Mouse (Mus musculus) liver, adult 2 months (tissue): ENCODE results near the gene Npat. TPM values are rescaled to one million over a fixed set of nuclear protein-coding genes. Genes with fewer than 3 reads are reported as not detected.

Source experiments
- DNase-seq: peaks from one replicate; pipeline ENCODE4 v3.0.0-alpha.2; 2011; ENCODE audit warnings: low read depth, low spot score; ENCODE audit errors: extremely low read depth
- H3K27ac ChIP-seq: fragments of 200-500 bp; replicated peaks from 2 replicates; pipeline ENCODE4 v1.5.1; 2012; ENCODE audit warnings: low read depth, mild to moderate bottlenecking, control low read depth, inconsistent platforms, low read length; ENCODE audit not compliant: insufficient read depth
- H3K27me3 ChIP-seq: fragments of 200-500 bp; 2 replicates; pipeline ENCODE4 v1.6.1; 2012; ENCODE audit warnings: mild to moderate bottlenecking, moderate library complexity, low read length, inconsistent platforms; ENCODE audit not compliant: control insufficient read depth, insufficient read depth
- H3K36me3 ChIP-seq: fragments of 200-500 bp; 2 replicates; pipeline ENCODE4 v1.6.1; 2012; ENCODE audit warnings: low read length, inconsistent platforms; ENCODE audit not compliant: control insufficient read depth, insufficient read depth
- H3K4me1 ChIP-seq: fragments of 200-500 bp; 2 replicates; pipeline ENCODE4 v1.6.1; 2011; ENCODE audit warnings: low read length; ENCODE audit not compliant: control insufficient read depth, insufficient read depth
- H3K4me3 ChIP-seq: fragments of 200-500 bp; 2 replicates; pipeline ENCODE4 v1.5.1; 2011; ENCODE audit warnings: low read depth, mild to moderate bottlenecking, control low read depth, low read length, moderate library complexity; ENCODE audit not compliant: insufficient read depth
- H3K79me2 ChIP-seq: fragments of 200-500 bp; 2 replicates; pipeline ENCODE4 v1.6.1; 2012; ENCODE audit warnings: inconsistent platforms, mild to moderate bottlenecking, low read length, moderate library complexity; ENCODE audit not compliant: control insufficient read depth, insufficient read depth
- H3K9ac ChIP-seq: fragments of 200-500 bp; 2 replicates; pipeline ENCODE4 v1.6.1; 2012; ENCODE audit warnings: low read depth, mild to moderate bottlenecking, control low read depth, inconsistent platforms, low read length
- CTCF ChIP-seq: fragments of 200-500 bp; IDR thresholded peaks from 2 replicates; pipeline ENCODE4 v1.5.1; 2011; ENCODE audit warnings: low read depth, low read length, control low read depth
- POLR2A ChIP-seq: fragments of 200-500 bp; IDR thresholded peaks from 2 replicates; pipeline ENCODE4 v1.6.1; 2011; ENCODE audit warnings: low read length, control low read depth; ENCODE audit not compliant: insufficient read depth; ENCODE audit errors: extremely low read depth
- WGBS: fragments of 180-500 bp; shearing (Covaris S2); methylation state at CpG from one replicate; pipeline ENCODE4 v1.1.7; 2018; 5-methylcytosine and 5-hydroxymethylcytosine counted together
- polyA plus RNA-seq: library from polyadenylated mRNA; depleted of rRNA; stranded (reverse); fragments of >200 nt; gene quantifications from 2 replicates; pipeline ENCODE4 v1.2.3, GENCODE M21; 2012
- total RNA-seq: library from RNA; depleted of rRNA; stranded (reverse); fragments of >200 nt; gene quantifications from 2 replicates; pipeline ENCODE4 v1.2.3, GENCODE M21; 2014

Gene Npat
- total and polyA plus RNA-seq, 2 experiments: 0.86 to 5.2 TPM

- Histone ChIP-seq H3K4me1 (peaks cover 4% of the 10 kb centered on the region; the same call in 1 of the 2 replicates), H3K27ac (peak overlapping the region; percentile 25), H3K36me3 (no peaks in the 10 kb centered on the region), H3K79me2 (no peaks in the 10 kb centered on the region; the same call in 1 of the 2 replicates), H3K4me3 (peak overlapping the region; percentile 85), H3K27me3 (no peaks in the 10 kb centered on the region), H3K9ac (peak overlapping the region; percentile 81)
- under 1% methylated on average over 33 of the region's 34 CpGs for WGBS
- DNase-seq: peak; percentile 12
- TF ChIP-seq CTCF: no peak
These were observed 604 bp downstream of the Npat start for GRCm38 (mm10) chr9:53537336-53537965.

- peaks cover 39% of the 10 kb centered on the region for H3K36me3 ChIP-seq
These were observed 33.8 kb downstream of the Npat start for GRCm38 (mm10) chr9:53570662-53571061.

GRCm38 (mm10) chr9:53572516-53573307 lies 35.9 kb downstream of the Npat start:
- no peak for TF ChIP-seq CTCF
- no peak for TF ChIP-seq POLR2A
- DNase-seq: no peak
- Histone ChIP-seq H3K79me2 (no peaks in the 10 kb centered on the region), H3K36me3 (peaks cover 28% of the 10 kb centered on the region; the same call in 1 of the 2 replicates), H3K4me3 (no peak overlapping the region), H3K27me3 (no peaks in the 10 kb centered on the region), H3K9ac (no peak overlapping the region), H3K4me1 (no peaks in the 10 kb centered on the region), H3K27ac (no peak overlapping the region)
- WGBS: 88% methylated on average over 7 of the region's 7 CpGs

More at GRCm38 (mm10) chr9:53570662-53571061, 33.8 kb downstream of the Npat start:
- TF ChIP-seq POLR2A (no peak), CTCF (no peak)
- H3K79me2 ChIP-seq: no peaks in the 10 kb centered on the region
- H3K27ac ChIP-seq: no peak overlapping the region
- no peak for DNase-seq
- 91% methylated on average over 6 of the region's 6 CpGs for WGBS
- H3K27me3 ChIP-seq: no peaks in the 10 kb centered on the region
- no peak overlapping the region for H3K9ac ChIP-seq
- H3K4me3 ChIP-seq: no peak overlapping the region
- no peaks in the 10 kb centered on the region for H3K4me1 ChIP-seq

- H3K79me2 ChIP-seq: no peaks in the 10 kb centered on the region
- no peak for TF ChIP-seq CTCF
- no peak for TF ChIP-seq POLR2A
- no peaks in the 10 kb centered on the region for H3K27me3 ChIP-seq
- no peak overlapping the region for H3K9ac ChIP-seq
- WGBS: 83% methylated on average over 5 of the region's 5 CpGs
- H3K27ac ChIP-seq: no peak overlapping the region
- no peak for DNase-seq
- H3K4me3 ChIP-seq: no peak overlapping the region
- H3K36me3 ChIP-seq: peaks cover 33% of the 10 kb centered on the region
- H3K4me1 ChIP-seq: no peaks in the 10 kb centered on the region
These were observed 38.9 kb downstream of the Npat start for GRCm38 (mm10) chr9:53575721-53576120.

GRCm38 (mm10) chr9:53581870-53582269 lies 45.0 kb downstream of the Npat start:
- Histone ChIP-seq H3K27ac (no peak overlapping the region), H3K4me3 (no peak overlapping the region), H3K9ac (no peak overlapping the region), H3K36me3 (peaks cover 78% of the 10 kb centered on the region), H3K4me1 (no peaks in the 10 kb centered on the region), H3K27me3 (no peaks in the 10 kb centered on the region), H3K79me2 (no peaks in the 10 kb centered on the region)
- WGBS: 93% methylated on average over 4 of the region's 4 CpGs
- no peak for DNase-seq
- TF ChIP-seq CTCF (no peak), POLR2A (no peak)

GRCm38 (mm10) chr9:53594764-53595163 lies 57.9 kb downstream of the Npat start:
- Histone ChIP-seq H3K27me3 (no peaks in the 10 kb centered on the region), H3K4me1 (peaks cover 22% of the 10 kb centered on the region), H3K27ac (no peak overlapping the region), H3K79me2 (peaks cover 17% of the 10 kb centered on the region; the same call in 1 of the 2 replicates), H3K36me3 (peaks cover 52% of the 10 kb centered on the region), H3K9ac (no peak overlapping the region), H3K4me3 (no peak overlapping the region)
- 2% methylated on average over 3 of the region's 3 CpGs for WGBS
- TF ChIP-seq CTCF (peak; percentile 90), POLR2A (no peak)
- DNase-seq: peak; percentile 70
